ENCODE assay signal across 12 mouse cellular contexts in the genomic region with DNA sequence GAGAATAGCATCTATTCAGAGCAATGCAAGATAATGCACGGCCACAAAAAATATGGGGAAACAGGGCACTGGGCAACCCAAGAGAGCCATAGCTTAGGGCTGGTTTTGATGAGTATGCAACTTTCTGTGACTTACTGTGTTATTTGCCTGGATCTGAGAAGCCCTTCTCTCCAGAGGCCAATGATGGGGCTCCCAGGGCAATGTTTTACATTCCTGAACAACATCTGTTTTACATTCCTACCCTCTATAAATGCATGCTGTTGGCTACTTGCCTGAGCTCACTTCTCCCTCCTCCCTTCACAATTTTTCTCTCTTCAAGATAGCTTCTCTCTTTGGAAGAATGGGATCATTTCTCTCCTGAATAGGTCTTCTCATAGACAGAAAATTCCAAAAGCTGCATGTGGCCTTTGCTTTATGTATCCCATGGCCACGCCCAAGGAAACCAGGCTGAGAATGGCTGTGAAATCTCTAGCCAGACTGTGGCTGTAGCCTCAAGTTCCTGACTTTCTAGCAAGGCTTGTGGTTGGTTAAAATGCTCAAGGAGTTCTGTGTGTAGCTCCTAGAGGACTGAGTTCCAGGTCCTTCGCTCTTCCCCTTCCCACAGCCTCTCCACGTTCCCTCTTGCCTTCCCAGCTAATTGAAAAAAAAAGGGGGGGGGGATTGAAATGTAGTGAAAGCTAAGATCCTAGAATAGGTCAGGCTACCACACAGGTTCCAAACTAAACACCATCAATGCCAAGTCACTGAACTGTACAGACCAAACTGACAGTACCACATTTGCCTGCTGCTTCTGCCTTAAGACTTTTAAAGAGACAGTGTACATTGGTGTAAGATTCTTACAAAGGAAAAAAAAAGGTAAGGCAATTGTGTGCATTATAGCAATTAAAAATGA.
DNase-seq lines count a peak whose midpoint lies in the region; ATAC-seq and TF ChIP-seq lines count a peak whose summit lies in the region.
"Had no signal": no experiment of that assay in that cellular context is flagged by ENCODE, and none has a peak within 500 bp of the region (broad histone marks: within the 10 kb centered on the region; RNA-seq: fewer than 3 reads in every experiment).

No protein-coding gene starts in this region.

- peak; percentile 13 to 16 for DNase-seq in heart, postnatal 10 days
- no peak for DNase-seq in lung, postnatal 0 days (ENCODE audit: low spot score)
- peak; percentile 75 for DNase-seq in mesoderm, embryonic 11.5 days (ENCODE audit: low read depth, low spot score)
- DNase-seq in gastrocnemius, adult 18-20 months (ENCODE audit: low spot score): no peak
- DNase-seq: adrenal gland, adult 8-10 months; liver, embryonic 13.5 days had no signal

- no peak for TF ChIP-seq CTCF in lung, postnatal 0 days (IDR thresholded peaks at IDR 0.05)

- intact Hi-C loops in heart, postnatal 10 days (cut with DNase I): no loop called here

- no peak overlapping the region for H3K27ac ChIP-seq in heart, embryonic 12.5 days (ENCODE audit: poor library complexity, severe bottlenecking)
- H3K27ac ChIP-seq in lung, embryonic 16.5 days (ENCODE audit: low read length): no peak overlapping the region
- no peak overlapping the region for H3K27ac ChIP-seq in lung, postnatal 0 days (ENCODE audit: low read length)
- H3K27ac ChIP-seq in embryonic facial prominence, embryonic 15.5 days (replicated peaks): peak overlapping the region; percentile 65
- H3K27ac ChIP-seq: hindbrain, postnatal 0 days; liver, embryonic 13.5 days; stomach, postnatal 0 days had no signal

- no peak for TF ChIP-seq EP300 in lung, postnatal 0 days (IDR thresholded peaks at IDR 0.05)

- no peaks in the 10 kb centered on the region for H3K36me3 ChIP-seq in heart, embryonic 12.5 days
- H3K36me3 ChIP-seq in lung, embryonic 16.5 days (ENCODE audit: control insufficient read depth, insufficient read depth, low read length): no peaks in the 10 kb centered on the region
- no peaks in the 10 kb centered on the region for H3K36me3 ChIP-seq in lung, postnatal 0 days (ENCODE audit: insufficient read depth, low read length)
- H3K36me3 ChIP-seq in embryonic facial prominence, embryonic 15.5 days: no peaks in the 10 kb centered on the region
- H3K36me3 ChIP-seq: liver, embryonic 13.5 days had no signal

- no peak overlapping the region for H3K4me2 ChIP-seq in heart, embryonic 12.5 days
- no peak overlapping the region for H3K4me2 ChIP-seq in lung, embryonic 16.5 days (ENCODE audit: low read depth, low read length)
- H3K4me2 ChIP-seq in lung, postnatal 0 days (replicated peaks; ENCODE audit: low read depth, low read length): no peak overlapping the region
- H3K4me2 ChIP-seq in embryonic facial prominence, embryonic 15.5 days (replicated peaks): no peak overlapping the region
- H3K4me2 ChIP-seq: liver, embryonic 13.5 days had no signal

- no peaks in the 10 kb centered on the region for H3K4me1 ChIP-seq in heart, embryonic 12.5 days (replicated peaks)
- H3K4me1 ChIP-seq in lung, embryonic 16.5 days (replicated peaks; ENCODE audit: control insufficient read depth, insufficient read depth, low read length): no peaks in the 10 kb centered on the region
- H3K4me1 ChIP-seq in lung, postnatal 0 days (ENCODE audit: insufficient read depth, low read depth, low read length): no peaks in the 10 kb centered on the region
- peaks cover 15% of the 10 kb centered on the region; the same call in 1 of the 2 replicates for H3K4me1 ChIP-seq in embryonic facial prominence, embryonic 15.5 days
- H3K4me1 ChIP-seq: liver, embryonic 13.5 days had no signal

- 65% methylated on average over 4 of the region's 4 CpGs for whole genome bisulfite sequencing in heart, embryonic 12.5 days
- WGBS in lung, embryonic 16.5 days: 76% methylated on average over 4 of the region's 4 CpGs
- WGBS in lung, postnatal 0 days: 64% methylated on average over 4 of the region's 4 CpGs
- 30% methylated on average over 4 of the region's 4 CpGs for WGBS in embryonic facial prominence, embryonic 15.5 days

- no peak for ATAC-seq in heart, embryonic 12.5 days (ENCODE audit: insufficient number of reproducible peaks, low FRiP score)
- peak; percentile 51; the same call in 1 of the 2 replicates for ATAC-seq in lung, embryonic 16.5 days (ENCODE audit: low read depth)
- ATAC-seq in lung, postnatal 0 days: no peak
- ATAC-seq in embryonic facial prominence, embryonic 15.5 days (ENCODE audit: insufficient number of reproducible peaks, low FRiP score, low TSS enrichment, low read depth): peak; percentile 82; the same call in 1 of the 2 replicates
- ATAC-seq in monocyte, adult 5-6 weeks (replicated peaks; ENCODE audit: insufficient number of reproducible peaks, low FRiP score, low TSS enrichment, poor library complexity, severe bottlenecking): no peak
- ATAC-seq: hindbrain, postnatal 0 days had no signal

- no peak overlapping the region for H3K4me3 ChIP-seq in heart, embryonic 12.5 days
- no peak overlapping the region for H3K4me3 ChIP-seq in lung, embryonic 16.5 days (ENCODE audit: low read length)
- no peak overlapping the region for H3K4me3 ChIP-seq in lung, postnatal 0 days (ENCODE audit: low read depth, low read length)
- no peak overlapping the region for H3K4me3 ChIP-seq in embryonic facial prominence, embryonic 15.5 days (replicated peaks)
- H3K4me3 ChIP-seq: liver, embryonic 13.5 days had no signal

- H3K9me3 ChIP-seq in heart, embryonic 12.5 days (replicated peaks): no peaks in the 10 kb centered on the region; the same call in 1 of the 2 replicates
- no peaks in the 10 kb centered on the region for H3K9me3 ChIP-seq in lung, embryonic 16.5 days (ENCODE audit: control insufficient read depth, low read length)
- H3K9me3 ChIP-seq in lung, postnatal 0 days (ENCODE audit: low read length): no peaks in the 10 kb centered on the region
- no peaks in the 10 kb centered on the region for H3K9me3 ChIP-seq in embryonic facial prominence, embryonic 15.5 days (replicated peaks)
- H3K9me3 ChIP-seq: liver, embryonic 13.5 days had no signal

- H3K9ac ChIP-seq in heart, embryonic 12.5 days: no peak overlapping the region
- no peak overlapping the region for H3K9ac ChIP-seq in lung, embryonic 16.5 days (ENCODE audit: low read length)
- H3K9ac ChIP-seq in lung, postnatal 0 days (replicated peaks; ENCODE audit: low read depth): no peak overlapping the region
- H3K9ac ChIP-seq in embryonic facial prominence, embryonic 15.5 days: no peak overlapping the region
- H3K9ac ChIP-seq: liver, embryonic 13.5 days had no signal

- H3K27me3 ChIP-seq in heart, embryonic 12.5 days (replicated peaks): no peaks in the 10 kb centered on the region
- H3K27me3 ChIP-seq in lung, embryonic 16.5 days (ENCODE audit: control insufficient read depth, insufficient read depth, low read depth, low read length): no peaks in the 10 kb centered on the region
- H3K27me3 ChIP-seq in lung, postnatal 0 days (replicated peaks; ENCODE audit: insufficient read depth, low read length): no peaks in the 10 kb centered on the region
- H3K27me3 ChIP-seq in embryonic facial prominence, embryonic 15.5 days: no peaks in the 10 kb centered on the region
- H3K27me3 ChIP-seq: liver, embryonic 13.5 days had no signal

Comparison
In these comparisons a context has a peak if more than half of its experiments do, and no peak if none do; other contexts are left out.
1. ATAC-seq: peak in lung, embryonic 16.5 days (single experiment) and embryonic facial prominence, embryonic 15.5 days (single experiment); none in heart, embryonic 12.5 days (single experiment), lung, postnatal 0 days (single experiment) and monocyte, adult 5-6 weeks (single experiment).
2. DNase-seq: peak in heart, postnatal 10 days (2 of 2) and mesoderm, embryonic 11.5 days (single experiment); none in lung, postnatal 0 days (single experiment) and gastrocnemius, adult 18-20 months (single experiment).